In genomic region chr2:180428331-180428730, GRCm38 (mm10) we compare ENCODE assay signal across 8 mouse cellular contexts. TPM values are rescaled to one million over a fixed set of nuclear protein-coding genes. Genes with fewer than 3 reads are reported as not detected.
DNase-seq lines count a peak whose midpoint lies in the region; ATAC-seq and TF ChIP-seq lines count a peak whose summit lies in the region.

No protein-coding gene starts in this region.

- DNase-seq in heart, adult 2 months, result no peak
- DNase-seq in heart, adult 18-20 months, result no peak
- DNase-seq in lung, adult 2 months, result peak; percentile 15
- no peak for DNase-seq in lung, adult 18-20 months
- peak; percentile 12 for DNase-seq in c-Kit-positive CD71-positive TER-119-positive erythroid progenitor cells, embryonic 14.5 days (ENCODE audit: low spot score)
- peak; percentile 36 for DNase-seq in neural tube, embryonic 11.5 days (ENCODE audit: low spot score)

- no peaks in the 10 kb centered on the region for H3K79me2 ChIP-seq in heart, adult 2 months (replicated peaks; ENCODE audit: control insufficient read depth, insufficient read depth, low read length)

- no peak overlapping the region for H3K4me3 ChIP-seq in heart, adult 2 months
- no peak overlapping the region for H3K4me3 ChIP-seq in lung, adult 2 months (replicated peaks; ENCODE audit: extremely low read depth, low read depth, low read length)
- H3K4me3 ChIP-seq in neural tube, embryonic 11.5 days (ENCODE audit: low read depth, low read length), result no peak overlapping the region
- no peak overlapping the region for H3K4me3 ChIP-seq in forebrain, embryonic 15.5 days

- peak; percentile 69 for TF ChIP-seq CTCF in heart, adult 2 months (IDR thresholded peaks at IDR 0.05)
- TF ChIP-seq CTCF in lung, adult 2 months (IDR thresholded peaks at IDR 0.05; ENCODE audit: insufficient read depth, low read length), result 0 out of 2 replicates have a peak, but pooled peaks have one; percentile 8

- intact Hi-C loops in heart, adult 2 months (cut with DNase I), result no loop called here

- no peaks in the 10 kb centered on the region for H3K4me1 ChIP-seq in heart, adult 2 months (ENCODE audit: control insufficient read depth, insufficient read depth, low read length)
- H3K4me1 ChIP-seq in lung, adult 2 months (ENCODE audit: control insufficient read depth, insufficient read depth, low read length), result no peaks in the 10 kb centered on the region
- no peaks in the 10 kb centered on the region for H3K4me1 ChIP-seq in neural tube, embryonic 11.5 days (ENCODE audit: control insufficient read depth, insufficient read depth, low read length)
- H3K4me1 ChIP-seq in forebrain, embryonic 15.5 days, result peaks cover 12% of the 10 kb centered on the region

- TF ChIP-seq EP300 in heart, adult 2 months (IDR thresholded peaks at IDR 0.05; ENCODE audit: insufficient read depth, low read depth, low read length), result no peak

- ATAC-seq in neural tube, embryonic 11.5 days (ENCODE audit: insufficient read depth, low FRiP score, low TSS enrichment), result no peak
- ATAC-seq in erythroblast, adult 5-6 weeks (replicated peaks; ENCODE audit: low FRiP score, poor library complexity, severe bottlenecking), result no peak
- no peak for ATAC-seq in forebrain, embryonic 15.5 days (replicated peaks)

- H3K27ac ChIP-seq in heart, adult 2 months, result no peak overlapping the region
- no peak overlapping the region for H3K27ac ChIP-seq in neural tube, embryonic 11.5 days (ENCODE audit: low read depth, low read length)
- no peak overlapping the region for H3K27ac ChIP-seq in forebrain, embryonic 15.5 days (replicated peaks)

- no peak overlapping the region for H3K4me2 ChIP-seq in neural tube, embryonic 11.5 days (ENCODE audit: low read depth)
- H3K4me2 ChIP-seq in forebrain, embryonic 15.5 days (replicated peaks), result no peak overlapping the region

- no peaks in the 10 kb centered on the region for H3K9me3 ChIP-seq in neural tube, embryonic 11.5 days (ENCODE audit: control insufficient read depth, low read length)
- no peaks in the 10 kb centered on the region for H3K9me3 ChIP-seq in forebrain, embryonic 15.5 days

- no peak overlapping the region for H3K9ac ChIP-seq in heart, adult 2 months (ENCODE audit: low read depth, low read length)
- H3K9ac ChIP-seq in neural tube, embryonic 11.5 days (ENCODE audit: low read length), result no peak overlapping the region
- no peak overlapping the region for H3K9ac ChIP-seq in forebrain, embryonic 15.5 days (replicated peaks)

- 25% methylated on average over 2 of the region's 2 CpGs for WGBS in heart, adult 2 months
- WGBS in lung, adult 2 months, result 24% methylated on average over 2 of the region's 2 CpGs
- WGBS in neural tube, embryonic 11.5 days, result 38% methylated on average over 2 of the region's 2 CpGs
- WGBS in forebrain, embryonic 15.5 days, result 32% methylated on average over 2 of the region's 2 CpGs

- no peaks in the 10 kb centered on the region for H3K36me3 ChIP-seq in heart, adult 2 months (ENCODE audit: control insufficient read depth, insufficient read depth, low read length)
- H3K36me3 ChIP-seq in neural tube, embryonic 11.5 days (ENCODE audit: control insufficient read depth, insufficient read depth, low read length), result no peaks in the 10 kb centered on the region
- no peaks in the 10 kb centered on the region for H3K36me3 ChIP-seq in forebrain, embryonic 15.5 days

- H3K27me3 ChIP-seq in heart, adult 2 months (ENCODE audit: control insufficient read depth, insufficient read depth, low read length), result no peaks in the 10 kb centered on the region; the same call in 1 of the 2 replicates
- no peaks in the 10 kb centered on the region for H3K27me3 ChIP-seq in neural tube, embryonic 11.5 days (ENCODE audit: control insufficient read depth, insufficient read depth, low read length)
- H3K27me3 ChIP-seq in forebrain, embryonic 15.5 days, result no peaks in the 10 kb centered on the region; the same call in 1 of the 2 replicates

- TF ChIP-seq POLR2A in heart, adult 2 months (IDR thresholded peaks at IDR 0.05; ENCODE audit: insufficient read depth, low read depth, low read length), result no peak
- no peak for TF ChIP-seq POLR2A in lung, adult 2 months (IDR thresholded peaks at IDR 0.05; ENCODE audit: borderline replicate concordance, extremely low read depth, low read depth, low read length)

RNA-seq across cellular contexts. Expression of gene Slco4a1, which starts 27.7 kb away (rescaled TPM):
- not detected for total RNA-seq in heart, adult 2 months (2021)
- polyA plus RNA-seq in heart, adult 2 months (2012; rRNA removed), result 0.26 and 0.94 TPM in 2 replicates
- under 1 TPM in 1 of 2 experiments, not detected in 1; 0.23 TPM for total RNA-seq in heart, adult 18-20 months (2021)
- 4.9 and 6.2 TPM in 2 replicates for polyA plus RNA-seq in lung, adult 2 months (2012; rRNA removed)
- 3.6 and 6.2 TPM in 2 replicates for polyA plus RNA-seq in neural tube, embryonic 11.5 days (2014; fragmentation: Nextera tagmentation; extraction: Ambion mirVana)
- total RNA-seq in erythroblast, adult 5-6 weeks (2015; ENCODE audit: low replicate concordance), result 4.4 and 4.6 TPM in 2 replicates
- total RNA-seq in erythroblast, adult 5-6 weeks (2017; ENCODE audit: low replicate concordance), result 2.4 and 3.2 TPM in 2 replicates
- 1.2 and 1.4 TPM in 2 replicates for polyA plus RNA-seq in forebrain, embryonic 15.5 days (2015; fragmentation: Nextera tagmentation; extraction: Ambion mirVana)

Comparison
In these comparisons a context has a peak if more than half of its experiments do, and no peak if none do; other contexts are left out.
1. DNase-seq: peak in lung, adult 2 months (single experiment), c-Kit-positive CD71-positive TER-119-positive erythroid progenitor cells, embryonic 14.5 days (single experiment) and neural tube, embryonic 11.5 days (single experiment); none in heart, adult 2 months (0 of 2), heart, adult 18-20 months (0 of 2) and lung, adult 18-20 months (0 of 2).